Mouse (Mus musculus) MEL (cell line): ENCODE data around the gene Aldh1a3. TPM values are rescaled to one million over a fixed set of nuclear protein-coding genes. Genes with fewer than 3 reads are reported as not detected.

Source experiments
- DNase-seq: peaks from one replicate; pipeline ENCODE4 v3.0.0; 2011; ENCODE audit warnings: low read depth, low spot score
- H3K27ac ChIP-seq: 2 replicates; pipeline ENCODE4 v1.5.1; 2012; ENCODE audit warnings: low read depth, mild to moderate bottlenecking, control low read depth, low read length, moderate library complexity; ENCODE audit not compliant: control insufficient read depth
- H3K27me3 ChIP-seq, 2 experiments: fragments of 150-350 bp in 1 of 2; sonication (generic) in 1 of 2; 2 replicates each; pipeline ENCODE4 v1.6.1; 2012; ENCODE audit warnings: low read length in 2 of 2, mild to moderate bottlenecking in 2 of 2, improper control_type of control experiment in 1 of 2, moderate library complexity in 1 of 2; ENCODE audit not compliant: insufficient read depth in 2 of 2, control insufficient read depth in 1 of 2
- H3K36me3 ChIP-seq, 2 experiments: 2 replicates each; pipeline ENCODE4 v1.6.1; 2012 to 2014; ENCODE audit warnings: low read length in 2 of 2, improper control_type of control experiment in 1 of 2, inconsistent platforms in 1 of 2, mild to moderate bottlenecking in 1 of 2; ENCODE audit not compliant: insufficient read depth in 2 of 2, control insufficient read depth in 1 of 2
- H3K4me1 ChIP-seq, 2 experiments: fragments of 150-350 bp in 1 of 2; sonication (generic) in 1 of 2; 2 replicates each; pipeline ENCODE4 v1.6.1; 2012; ENCODE audit warnings: low read length in 2 of 2, improper control_type of control experiment in 1 of 2, mild to moderate bottlenecking in 1 of 2; ENCODE audit not compliant: insufficient read depth in 2 of 2, control insufficient read depth in 1 of 2
- H3K4me3 ChIP-seq, 2 experiments: fragments of 150-350 bp in 1 of 2; sonication (generic) in 1 of 2; 2 replicates each; pipeline ENCODE4 v1.5.1; 2012; ENCODE audit warnings: low read depth in 2 of 2, low read length in 2 of 2, mild to moderate bottlenecking in 2 of 2, moderate library complexity in 2 of 2, control low read depth in 1 of 2, improper control_type of control experiment in 1 of 2; ENCODE audit not compliant: control insufficient read depth in 1 of 2, insufficient read depth in 1 of 2
- H3K79me2 ChIP-seq: 2 replicates; pipeline ENCODE4 v1.6.1; 2012; ENCODE audit warnings: mild to moderate bottlenecking, low read length, moderate library complexity; ENCODE audit not compliant: control insufficient read depth, poor library complexity, insufficient read depth
- H3K9ac ChIP-seq: 2 replicates; pipeline ENCODE4 v1.6.1; 2012; ENCODE audit warnings: low read depth, mild to moderate bottlenecking, control low read depth, low read length, moderate library complexity; ENCODE audit not compliant: control insufficient read depth, poor library complexity, severe bottlenecking
- H3K9me3 ChIP-seq: fragments of 150-350 bp; sonication (generic); replicated peaks from 2 replicates; pipeline ENCODE4 v1.6.1; 2012; ENCODE audit warnings: mild to moderate bottlenecking, low read length, improper control_type of control experiment, moderate library complexity; ENCODE audit not compliant: insufficient read depth
- BHLHE40 ChIP-seq: IDR thresholded peaks from 2 replicates; pipeline ENCODE4 v1.6.1; 2012; ENCODE audit warnings: low read depth, mild to moderate bottlenecking, inconsistent platforms, low read length, improper control_type of control experiment, borderline replicate concordance
- CHD1 ChIP-seq: IDR thresholded peaks from 2 replicates; pipeline ENCODE4 v1.6.1; 2012; ENCODE audit warnings: low read depth, mild to moderate bottlenecking, inconsistent platforms, low read length, improper control_type of control experiment
- CHD2 ChIP-seq: IDR thresholded peaks from 2 replicates; pipeline ENCODE4 v1.6.1; 2011; ENCODE audit warnings: low read length, improper control_type of control experiment
- E2F4 ChIP-seq: IDR thresholded peaks from 2 replicates; pipeline ENCODE4 v1.6.1; 2011; ENCODE audit warnings: low read depth, low read length, improper control_type of control experiment, borderline replicate concordance
- ELF1 ChIP-seq: IDR thresholded peaks from 2 replicates; pipeline ENCODE4 v1.6.1; 2014; ENCODE audit warnings: low read depth, mild to moderate bottlenecking, inconsistent platforms, low read length, improper control_type of control experiment, moderate library complexity
- ETS1 ChIP-seq: IDR thresholded peaks from 2 replicates; pipeline ENCODE4 v1.6.1; 2012; ENCODE audit warnings: low read depth, mild to moderate bottlenecking, inconsistent platforms, low read length, improper control_type of control experiment, moderate library complexity
- GABPA ChIP-seq: IDR thresholded peaks from 2 replicates; pipeline ENCODE4 v1.6.1; 2012; ENCODE audit warnings: low read depth, mild to moderate bottlenecking, inconsistent platforms, low read length, improper control_type of control experiment, moderate library complexity
- HCFC1 ChIP-seq: IDR thresholded peaks from 2 replicates; pipeline ENCODE4 v1.6.1; 2012; ENCODE audit warnings: low read depth, mild to moderate bottlenecking, inconsistent platforms, low read length, improper control_type of control experiment, moderate library complexity
- KAT2A ChIP-seq: conservative IDR thresholded peaks from 2 replicates; pipeline ENCODE4 v1.6.1; 2012; ENCODE audit warnings: low read depth, low read length, improper control_type of control experiment, inconsistent platforms
- MAFK ChIP-seq: IDR thresholded peaks from 2 replicates; pipeline ENCODE4 v1.6.1; 2011; ENCODE audit warnings: low read depth, mild to moderate bottlenecking, low read length, improper control_type of control experiment, borderline replicate concordance
- MAX ChIP-seq: IDR thresholded peaks from 2 replicates; pipeline ENCODE4 v1.6.1; 2011; ENCODE audit warnings: low read length, improper control_type of control experiment
- MAZ ChIP-seq: IDR thresholded peaks from 2 replicates; pipeline ENCODE4 v1.6.1; 2012; ENCODE audit warnings: low read depth, mild to moderate bottlenecking, inconsistent platforms, low read length, improper control_type of control experiment
- MEF2A ChIP-seq: IDR thresholded peaks from 2 replicates; pipeline ENCODE4 v1.6.1; 2014; ENCODE audit warnings: low read depth, mild to moderate bottlenecking, inconsistent platforms, low read length, improper control_type of control experiment; ENCODE audit not compliant: poor library complexity, insufficient replicate concordance, severe bottlenecking; ENCODE audit errors: extremely low read depth
- MXI1 ChIP-seq: IDR thresholded peaks from 2 replicates; pipeline ENCODE4 v1.6.1; 2011; ENCODE audit warnings: mild to moderate bottlenecking, low read depth, low read length, improper control_type of control experiment
- MYB ChIP-seq: IDR thresholded peaks from 2 replicates; pipeline ENCODE4 v1.6.1; 2011; ENCODE audit warnings: mild to moderate bottlenecking, low read depth, low read length, improper control_type of control experiment
- MYC ChIP-seq: IDR thresholded peaks from 2 replicates; pipeline ENCODE4 v1.6.1; 2011; ENCODE audit warnings: low read depth, mild to moderate bottlenecking, low read length, improper control_type of control experiment, moderate library complexity
- NELFE ChIP-seq: IDR thresholded peaks from 2 replicates; pipeline ENCODE4 v1.6.1; 2011; ENCODE audit warnings: low read depth, low read length, improper control_type of control experiment
- NRF1 ChIP-seq: IDR thresholded peaks from 2 replicates; pipeline ENCODE4 v1.6.1; 2014; ENCODE audit warnings: low read depth, mild to moderate bottlenecking, inconsistent platforms, low read length, improper control_type of control experiment, moderate library complexity; ENCODE audit not compliant: poor library complexity, insufficient read depth, severe bottlenecking
- POLR2A ChIP-seq, 2 experiments: IDR thresholded peaks; 2 replicates each; pipeline ENCODE4 v1.6.1; 2011 to 2012; ENCODE audit warnings: low read length in 2 of 2, mild to moderate bottlenecking in 2 of 2, control low read depth in 1 of 2, improper control_type of control experiment in 1 of 2, low read depth in 1 of 2, moderate library complexity in 1 of 2; ENCODE audit not compliant: control insufficient read depth in 1 of 2, insufficient read depth in 1 of 2, poor library complexity in 1 of 2
- POLR2AphosphoS5 ChIP-seq: IDR thresholded peaks from 2 replicates; pipeline ENCODE4 v1.6.1; 2012; ENCODE audit warnings: low read depth, borderline replicate concordance, mild to moderate bottlenecking, inconsistent platforms, low read length, moderate library complexity, mixed read lengths
- RAD21 ChIP-seq: IDR thresholded peaks from 2 replicates; pipeline ENCODE4 v1.6.1; 2011; ENCODE audit warnings: mild to moderate bottlenecking, low read depth, low read length, improper control_type of control experiment
- RCOR1 ChIP-seq: IDR thresholded peaks from 2 replicates; pipeline ENCODE4 v1.6.1; 2012; ENCODE audit warnings: low read depth, mild to moderate bottlenecking, inconsistent platforms, low read length, improper control_type of control experiment
- SMC3 ChIP-seq: IDR thresholded peaks from 2 replicates; pipeline ENCODE4 v1.6.1; 2011; ENCODE audit warnings: low read depth, low read length, improper control_type of control experiment
- UBTF ChIP-seq: IDR thresholded peaks from 2 replicates; pipeline ENCODE4 v1.6.1; 2012; ENCODE audit warnings: low read depth, mild to moderate bottlenecking, inconsistent platforms, low read length, improper control_type of control experiment, moderate library complexity, borderline replicate concordance; ENCODE audit not compliant: insufficient read depth
- USF1 ChIP-seq: IDR thresholded peaks from 2 replicates; pipeline ENCODE4 v1.6.1; 2014; ENCODE audit warnings: low read depth, mild to moderate bottlenecking, inconsistent platforms, low read length, improper control_type of control experiment, moderate library complexity
- USF2 ChIP-seq, 2 experiments: IDR thresholded peaks; 2 replicates each; pipeline ENCODE4 v1.6.1; 2011 to 2012; ENCODE audit warnings: improper control_type of control experiment in 2 of 2, low read length in 2 of 2, borderline replicate concordance in 1 of 2, inconsistent platforms in 1 of 2, low read depth in 1 of 2, mild to moderate bottlenecking in 1 of 2; ENCODE audit not compliant: insufficient read depth in 1 of 2
- ZC3H11A ChIP-seq: IDR thresholded peaks from 2 replicates; pipeline ENCODE4 v1.6.1; 2012; ENCODE audit warnings: low read depth, mild to moderate bottlenecking, inconsistent platforms, low read length, improper control_type of control experiment
- ZKSCAN1 ChIP-seq: IDR thresholded peaks from 2 replicates; pipeline ENCODE4 v1.6.1; 2012; ENCODE audit warnings: low read depth, mild to moderate bottlenecking, inconsistent platforms, low read length, improper control_type of control experiment, moderate library complexity
- ZNF384 ChIP-seq: IDR thresholded peaks from 2 replicates; pipeline ENCODE4 v1.6.1; 2012; ENCODE audit warnings: low read depth, mild to moderate bottlenecking, inconsistent platforms, low read length, improper control_type of control experiment
- polyA plus RNA-seq, 2 experiments: library from polyadenylated mRNA; stranded (reverse) in 1 of 2; unstranded in 1 of 2; fragments of >175 nt in 1 of 2; fragments of >200 nt in 1 of 2; gene quantifications; 2 replicates each; pipeline versions ENCODE4 v1.2.1 to v1.2.4; 2012; ENCODE audit warnings: low replicate concordance in 2 of 2, low read depth in 1 of 2; ENCODE audit not compliant: insufficient read length in 2 of 2, insufficient read depth in 1 of 2, missing spikeins in 1 of 2
- total RNA-seq: library from RNA; depleted of rRNA; stranded (reverse); fragments of 300-350 nt; gene quantifications from 2 replicates; pipeline ENCODE4 v1.2.3, GENCODE M21; 2012

Aldh1a3 gene
- total and polyA plus RNA-seq, 3 experiments: 13.4 to 43.4 TPM; not detected in 1

DNA sequence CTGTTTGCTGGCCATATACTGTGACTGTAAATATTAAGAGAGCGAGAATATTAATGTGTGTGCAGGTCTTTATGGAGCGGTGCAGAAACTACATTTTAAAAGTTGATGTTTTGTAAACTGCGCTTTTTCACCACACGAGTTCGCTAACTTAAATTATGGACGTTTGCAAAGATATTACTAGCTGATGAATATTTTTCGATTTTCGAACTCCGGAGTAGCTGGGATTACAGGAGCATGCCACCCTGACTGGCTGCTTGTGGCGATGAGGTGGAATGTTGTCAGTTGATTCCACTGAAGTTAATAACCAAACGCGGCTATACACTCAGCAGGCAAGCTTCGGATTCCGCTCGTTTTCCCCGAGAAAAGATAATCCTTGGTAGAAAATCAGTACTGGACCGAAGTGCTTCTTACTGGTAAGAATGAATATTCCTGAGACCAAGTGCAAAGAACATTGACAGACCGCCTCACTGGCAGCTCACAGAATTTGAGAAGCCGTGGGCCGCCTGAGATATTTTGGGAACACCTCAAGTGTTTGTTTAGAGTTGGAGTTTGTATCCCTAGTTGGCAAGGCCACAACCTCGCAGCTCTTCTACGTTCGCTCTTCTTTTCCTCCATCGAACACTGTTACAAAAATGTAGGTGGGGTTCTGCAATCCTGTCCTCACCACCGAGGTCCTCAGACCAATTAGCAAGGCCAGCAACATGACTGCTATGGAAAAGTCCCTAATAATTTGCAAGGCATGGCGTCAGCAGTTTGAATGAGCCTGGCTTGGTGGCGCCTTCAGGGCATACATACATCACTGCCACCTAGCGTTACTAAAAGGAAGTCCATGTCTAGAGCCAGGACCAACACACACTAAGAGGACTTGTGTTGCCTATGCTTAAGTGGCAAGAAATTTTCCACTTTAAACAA lies 38.4 kb downstream of the Aldh1a3 start (continued):
- no peak for TF ChIP-seq MAX
- no peak for TF ChIP-seq GABPA
- no peak for TF ChIP-seq KAT2A
- no peak for TF ChIP-seq USF2 (IDR thresholded peaks at IDR 0.05; ENCODE audit: borderline replicate concordance in 1 of 2, insufficient read depth in 1 of 2, low read depth in 1 of 2, low read length in 2 of 2)
- TF ChIP-seq MEF2A: no peak
- peak; percentile 35 for TF ChIP-seq ZC3H11A
- no peak for TF ChIP-seq USF1
- TF ChIP-seq RAD21: peak; percentile 59
- TF ChIP-seq E2F4: no peak
- no peak for TF ChIP-seq POLR2A (IDR thresholded peaks at IDR 0.05; ENCODE audit: control insufficient read depth in 1 of 2, insufficient read depth in 1 of 2, low read depth in 1 of 2, low read length in 2 of 2, poor library complexity in 1 of 2)
- TF ChIP-seq MYB: no peak
- TF ChIP-seq CHD2: no peak
- TF ChIP-seq MYC: 0 out of 2 replicates have a peak, but pooled peaks have one; percentile 21

DNA sequence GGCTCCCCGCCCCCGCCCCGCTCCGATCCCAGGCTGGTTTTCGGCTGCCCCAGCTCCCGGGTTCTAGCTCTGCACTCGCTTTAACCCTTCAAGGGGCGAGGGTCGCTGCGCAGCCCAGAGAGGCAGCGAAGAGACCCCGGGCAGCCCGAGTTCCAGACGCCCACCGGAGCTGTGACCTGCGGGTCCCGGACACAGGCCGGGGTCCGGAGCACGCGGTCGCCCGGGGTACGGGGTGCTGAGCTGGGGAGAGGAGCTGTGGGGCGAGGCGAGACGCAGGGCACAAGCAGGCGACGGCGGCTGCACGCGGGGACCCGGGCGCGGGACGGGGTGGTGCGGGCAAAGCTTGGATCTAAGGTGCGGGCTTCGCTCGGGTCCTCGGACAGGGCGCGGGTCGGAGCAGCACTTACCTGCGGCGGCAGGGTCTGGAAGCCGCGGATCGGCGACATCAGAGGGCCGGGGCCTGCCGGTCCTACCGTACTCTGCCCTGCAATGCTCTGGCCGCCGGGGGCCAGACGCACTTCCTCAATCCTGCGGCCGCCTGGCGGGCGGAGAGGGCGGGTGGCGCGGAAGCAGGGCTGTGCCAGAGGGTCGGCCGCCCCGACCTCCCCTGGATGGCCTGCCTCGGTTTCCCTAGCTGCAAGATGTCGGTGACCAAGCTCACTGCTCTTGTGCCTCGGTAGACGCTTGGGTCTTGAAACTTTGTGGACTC lies 39.4 kb downstream of the Aldh1a3 start, which contains the start of gene Lrrk1:
Lrrk1 (minus strand) TSS at position 538 of the 709 bp plus-strand sequence.
- peak within 1 kb of the TSS; percentile 61 for H3K27ac ChIP-seq
- no peaks in the 10 kb centered on the region for H3K27me3 ChIP-seq
- H3K4me1 ChIP-seq: peaks cover 0 to 11% of the 10 kb centered on the region in 2 experiments; a peak in 2 of 4 replicates
- peak; percentile 84 for DNase-seq
- peak within 1 kb of the TSS; percentile 95 for H3K9ac ChIP-seq
- peaks cover 15% of the 10 kb centered on the region for H3K79me2 ChIP-seq
- H3K4me3 ChIP-seq: peak within 1 kb of the TSS; percentile 89 to 97
- H3K36me3 ChIP-seq: peaks cover 0 to 3% of the 10 kb centered on the region in 2 experiments; a peak in 2 of 4 replicates
- no peaks in the 10 kb centered on the region for H3K9me3 ChIP-seq
- TF ChIP-seq MYC: no peak
- TF ChIP-seq MAFK: no peak
- TF ChIP-seq MEF2A: no peak
- TF ChIP-seq ZC3H11A: no peak
- TF ChIP-seq KAT2A: no peak
- TF ChIP-seq NRF1: no peak
- peak; percentile 95 for TF ChIP-seq UBTF
- peak; percentile 62; the same call in 1 of the 2 replicates for TF ChIP-seq MAZ
- TF ChIP-seq USF2 (IDR thresholded peaks at IDR 0.05; ENCODE audit: borderline replicate concordance in 1 of 2, insufficient read depth in 1 of 2, low read depth in 1 of 2, low read length in 2 of 2): no peak
- no peak for TF ChIP-seq POLR2AphosphoS5
- no peak for TF ChIP-seq SMC3
- no peak for TF ChIP-seq ZNF384
- TF ChIP-seq GABPA: no peak
- no peak; the same call in 1 of the 2 replicates for TF ChIP-seq MXI1
- TF ChIP-seq ELF1: peak; percentile 69
- TF ChIP-seq ETS1: 0 out of 2 replicates have a peak, but pooled peaks have one; percentile 22
- TF ChIP-seq BHLHE40: no peak
- peak; percentile 63 for TF ChIP-seq NELFE
- TF ChIP-seq ZKSCAN1: no peak
- no peak for TF ChIP-seq CHD1
- TF ChIP-seq RCOR1: no peak
- TF ChIP-seq HCFC1: no peak; the same call in 1 of the 2 replicates
